8 mouse cellular contexts compared by ENCODE assay signal in the genomic region with DNA sequence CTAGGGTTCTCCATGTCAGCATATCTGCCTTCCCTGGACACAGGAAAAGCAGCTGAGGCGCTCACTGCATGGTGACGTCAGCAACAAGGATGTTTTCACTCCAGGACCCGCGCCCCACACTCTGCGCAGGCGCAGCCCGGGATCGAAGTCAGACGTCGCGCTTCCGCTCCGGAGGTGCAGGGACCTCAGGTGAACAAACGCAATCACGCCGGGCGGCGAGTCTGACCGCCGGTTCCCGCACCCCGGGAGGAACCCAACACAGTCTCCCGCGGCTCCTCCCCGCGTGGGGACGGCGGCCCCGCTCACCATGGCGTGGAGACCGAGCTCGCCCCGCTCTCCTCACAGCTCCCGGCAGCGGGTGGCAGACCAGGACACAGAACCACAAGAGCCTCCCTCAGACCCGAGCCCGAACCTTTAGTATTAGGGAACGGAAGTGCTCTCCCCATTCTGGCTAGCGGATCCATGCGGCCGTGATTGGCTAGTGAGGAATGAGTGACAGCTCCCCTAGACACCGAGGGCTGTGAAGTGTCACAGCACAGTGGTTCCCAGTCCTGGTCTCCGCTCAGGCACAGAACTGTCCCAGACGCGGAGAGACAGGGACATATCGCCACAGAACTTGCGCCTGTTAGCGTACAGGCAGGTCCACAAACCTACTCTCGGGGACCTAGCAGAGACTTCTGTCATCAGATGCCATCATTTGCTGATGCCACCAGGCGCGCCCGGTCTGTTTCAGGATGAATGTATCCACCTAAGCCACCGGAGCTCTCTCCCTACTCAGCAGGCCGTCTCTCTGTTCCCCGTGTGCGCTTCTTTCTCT. TPM values are rescaled to one million over a fixed set of nuclear protein-coding genes. Genes with fewer than 3 reads are reported as not detected.
A peak's percentile ranks its signal among the peaks of the same experiment; 100 is the strongest.
DNase-seq lines count a peak whose midpoint lies in the region; ATAC-seq and TF ChIP-seq lines count a peak whose summit lies in the region.
"Not testable (repeated sequence)": the region's sequence is repeated elsewhere in the genome, so short reads cannot be mapped to it uniquely, and the experiment has no call there.

No protein-coding gene starts in this region.

- DNase-seq in forebrain, embryonic 14.5 days (ENCODE audit: low spot score) = peak; percentile 87
- peak; percentile 90 to 91 for DNase-seq in heart, postnatal 14 days
- peak; percentile 94 to 97 for DNase-seq in layer of hippocampus, adult 18-20 months (ENCODE audit: low spot score in 2 of 2)
- peak; percentile 96 for DNase-seq in lung, adult 18-20 months
- DNase-seq in testis, postnatal 10 days (ENCODE audit: low spot score) = peak; percentile 85

- H3K27ac ChIP-seq in forebrain, embryonic 14.5 days (ENCODE audit: low read depth, low read length) = peak overlapping the region; percentile 82
- peak overlapping the region; percentile 84 for H3K27ac ChIP-seq in neural tube, embryonic 14.5 days (ENCODE audit: low read depth, low read length)

- peak; percentile 99 for ATAC-seq in cerebellum, adult (ENCODE audit: insufficient number of reproducible peaks, low FRiP score, low TSS enrichment)
- ATAC-seq in forebrain, embryonic 14.5 days = peak; percentile 98
- peak; percentile 98 for ATAC-seq in neural tube, embryonic 14.5 days (ENCODE audit: low read depth)

- peaks cover 10% of the 10 kb centered on the region for H3K36me3 ChIP-seq in E14TG2a.4 (ENCODE audit: insufficient read depth, low read length)
- not testable (repeated sequence) for H3K36me3 ChIP-seq in forebrain, embryonic 14.5 days (ENCODE audit: control insufficient read depth, insufficient read depth, low read length); neural tube, embryonic 14.5 days (ENCODE audit: control insufficient read depth, insufficient read depth, low read length)

- H3K9ac ChIP-seq in forebrain, embryonic 14.5 days (ENCODE audit: low read length) = peak overlapping the region; percentile 62
- H3K9ac ChIP-seq in neural tube, embryonic 14.5 days (replicated peaks; ENCODE audit: low read depth, low read length) = peak overlapping the region; percentile 59

- intact Hi-C loops in heart, postnatal 14 days (cut with DNase I) = loop anchor here (5.0 kb wide), 1 partner anchor 53 kb away; the partner anchor contains the start of gene Zfp959

- H3K4me2 ChIP-seq in forebrain, embryonic 14.5 days (ENCODE audit: low read length) = peak overlapping the region; percentile 68
- peak overlapping the region; percentile 71 for H3K4me2 ChIP-seq in neural tube, embryonic 14.5 days (ENCODE audit: low read depth, low read length)

- H3K9me3 ChIP-seq in E14TG2a.4 (ENCODE audit: low read length); forebrain, embryonic 14.5 days (replicated peaks; ENCODE audit: control insufficient read depth, low read length); neural tube, embryonic 14.5 days (ENCODE audit: control insufficient read depth, low read length): not testable (repeated sequence)

- TF ChIP-seq CTCF in E14TG2a.4 (conservative IDR thresholded peaks at IDR 0.05; ENCODE audit: low read length) = not testable (repeated sequence)

- peaks cover 33% of the 10 kb centered on the region for H3K4me1 ChIP-seq in E14TG2a.4 (replicated peaks; ENCODE audit: low read depth, low read length)
- not testable (repeated sequence) for H3K4me1 ChIP-seq in forebrain, embryonic 14.5 days (ENCODE audit: control insufficient read depth, insufficient read depth, low read length); neural tube, embryonic 14.5 days (ENCODE audit: control insufficient read depth, insufficient read depth, low read length)

- peak overlapping the region; percentile 85 for H3K4me3 ChIP-seq in E14TG2a.4 (replicated peaks; ENCODE audit: low read length)
- H3K4me3 ChIP-seq in forebrain, embryonic 14.5 days (ENCODE audit: low read depth, low read length) = peak overlapping the region; percentile 38
- peak overlapping the region; percentile 38 for H3K4me3 ChIP-seq in neural tube, embryonic 14.5 days (ENCODE audit: low read depth, low read length)

- under 1% methylated on average over 49 of the region's 56 CpGs for WGBS in forebrain, embryonic 14.5 days
- WGBS in neural tube, embryonic 14.5 days = under 1% methylated on average over 56 of the region's 56 CpGs

- H3K27me3 ChIP-seq in E14TG2a.4 (ENCODE audit: insufficient read depth, low read length); forebrain, embryonic 14.5 days (replicated peaks; ENCODE audit: control insufficient read depth, insufficient read depth, low read length); neural tube, embryonic 14.5 days (ENCODE audit: control insufficient read depth, insufficient read depth, low read length): not testable (repeated sequence)

RNA-seq across cellular contexts. Expression of gene Zfp119b, which starts 4.2 kb away (rescaled TPM):
- polyA plus RNA-seq in forebrain, embryonic 14.5 days (2014; fragmentation: Nextera tagmentation; extraction: Ambion mirVana) = 9.8 and 10.3 TPM in 2 replicates
- 1 to 10 TPM; 3.3 to 4.1 TPM for total RNA-seq in heart, postnatal 14 days (2021)
- 1 to 10 TPM; 2.9 to 3.6 TPM for total RNA-seq in layer of hippocampus, adult 18-20 months (2021)
- polyA plus RNA-seq in neural tube, embryonic 14.5 days (2014; fragmentation: Nextera tagmentation; extraction: Ambion mirVana) = 9.8 and 10.5 TPM in 2 replicates

RNA-seq across cellular contexts. Expression of gene Ebi3, which starts 7.4 kb away (rescaled TPM):
- 2.6 and 3.8 TPM in 2 replicates for polyA plus RNA-seq in forebrain, embryonic 14.5 days (2014; fragmentation: Nextera tagmentation; extraction: Ambion mirVana)
- under 1 TPM; 0.63 to 0.81 TPM for total RNA-seq in heart, postnatal 14 days (2021)
- 1 to 10 TPM; 1.4 to 1.5 TPM for total RNA-seq in layer of hippocampus, adult 18-20 months (2021)
- polyA plus RNA-seq in neural tube, embryonic 14.5 days (2014; fragmentation: Nextera tagmentation; extraction: Ambion mirVana) = 6.7 and 7.1 TPM in 2 replicates

RNA-seq across cellular contexts. Expression of gene Yju2, which starts 13.8 kb away (rescaled TPM):
- 25.4 and 26.1 TPM in 2 replicates for polyA plus RNA-seq in forebrain, embryonic 14.5 days (2014; fragmentation: Nextera tagmentation; extraction: Ambion mirVana)
- total RNA-seq in heart, postnatal 14 days (2021) = 10 to 100 TPM; 10.8 to 12.6 TPM
- total RNA-seq in layer of hippocampus, adult 18-20 months (2021) = 10 to 100 TPM; 16.9 to 17.5 TPM
- 17.9 and 18.0 TPM in 2 replicates for polyA plus RNA-seq in neural tube, embryonic 14.5 days (2014; fragmentation: Nextera tagmentation; extraction: Ambion mirVana)

RNA-seq across cellular contexts. Expression of gene Shd, which starts 25.2 kb away (rescaled TPM):
- polyA plus RNA-seq in forebrain, embryonic 14.5 days (2014; fragmentation: Nextera tagmentation; extraction: Ambion mirVana) = 109 and 111 TPM in 2 replicates
- total RNA-seq in heart, postnatal 14 days (2021) = 1 to 10 TPM; 1.3 to 3.1 TPM
- total RNA-seq in layer of hippocampus, adult 18-20 months (2021) = 10 to 100 TPM; 21.1 to 21.2 TPM
- polyA plus RNA-seq in neural tube, embryonic 14.5 days (2014; fragmentation: Nextera tagmentation; extraction: Ambion mirVana) = 158 and 218 TPM in 2 replicates

RNA-seq across cellular contexts. Expression of gene Fsd1, which starts 41.2 kb away (rescaled TPM):
- polyA plus RNA-seq in forebrain, embryonic 14.5 days (2014; fragmentation: Nextera tagmentation; extraction: Ambion mirVana) = 106 and 121 TPM in 2 replicates
- total RNA-seq in heart, postnatal 14 days (2021) = under 1 TPM in 1 of 2 experiments, not detected in 1; 0.74 TPM
- total RNA-seq in layer of hippocampus, adult 18-20 months (2021) = 10 to 100 TPM; 68.1 to 68.2 TPM
- polyA plus RNA-seq in neural tube, embryonic 14.5 days (2014; fragmentation: Nextera tagmentation; extraction: Ambion mirVana) = 155 and 188 TPM in 2 replicates

Comparison
In these comparisons a context has a peak if more than half of its experiments do, and no peak if none do; other contexts are left out.
1. Peak in every context shown above with its lines: DNase-seq, ATAC-seq, H3K4me3 ChIP-seq and H3K27ac ChIP-seq.